Mouse (Mus musculus): ENCODE data around the gene Gm3269.
"Not testable (repeated sequence)": the region's sequence is repeated elsewhere in the genome, so short reads cannot be mapped to it uniquely, and the experiment has no call there.

Gene Gm3269

GRCm38 (mm10) chr14:4837806-4838205 is at the start of gene Gm3269:
Gm3269 (plus strand) TSS chr14:4838106.
- DNase-seq (ENCODE audit: low read depth, low spot score), result not testable (repeated sequence)

- not testable (repeated sequence) for DNase-seq (ENCODE audit: low read depth, low spot score)
These were observed 31.5 kb upstream of the Gm3269 start for GRCm38 (mm10) chr14:4806421-4806820.

GRCm38 (mm10) chr14:4821950-4822349 is 16.0 kb upstream of the Gm3269 start:
- not testable (repeated sequence) for DNase-seq (ENCODE audit: low read depth, low spot score)

- not testable (repeated sequence) for DNase-seq (ENCODE audit: low read depth, low spot score)
These were observed 17.5 kb downstream of the Gm3269 start, which contains the start of gene Gm3264 for GRCm38 (mm10) chr14:4855299-4855980. Gm3264 (plus strand) TSS chr14:4855576.

GRCm38 (mm10) chr14:4892116-4892515 is 54.2 kb downstream of the Gm3269 start, which contains the start of gene Gm3278:
Gm3278 (plus strand) TSS chr14:4892416.
- DNase-seq (ENCODE audit: low read depth, low spot score), result not testable (repeated sequence)
